In the genomic region with DNA sequence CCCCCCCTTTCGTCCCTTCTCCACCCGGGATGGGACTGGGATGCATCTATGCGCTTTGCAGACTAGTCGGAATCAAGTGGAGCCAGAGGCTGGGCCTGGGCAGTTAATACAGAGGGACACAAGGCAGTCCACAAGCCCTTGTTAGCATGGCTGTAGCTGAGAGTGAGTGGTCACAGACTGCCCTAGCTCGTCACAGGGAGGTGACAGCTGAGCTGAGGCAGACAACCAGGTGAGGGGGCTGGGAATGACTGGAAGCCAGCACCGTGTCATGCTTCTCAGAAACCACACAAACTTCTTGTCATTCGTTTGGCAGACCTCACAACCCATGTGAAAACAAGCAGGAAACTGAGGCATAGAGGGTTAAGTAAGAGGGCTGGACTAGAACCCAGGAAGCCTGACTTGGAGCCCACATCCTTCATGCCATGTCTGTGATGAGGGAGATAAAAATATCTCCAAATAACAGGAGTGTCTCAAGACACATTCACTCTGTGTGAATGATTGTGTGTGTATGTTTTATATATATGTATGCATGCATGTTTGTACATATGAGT, we compare ENCODE assay signal across 21 mouse cellular contexts. TPM values are rescaled to one million over a fixed set of nuclear protein-coding genes. Genes with fewer than 3 reads are reported as not detected.
DNase-seq lines count a peak whose midpoint lies in the region; ATAC-seq and TF ChIP-seq lines count a peak whose summit lies in the region.
"Had no signal": no experiment of that assay in that cellular context is flagged by ENCODE, and none has a peak within 500 bp of the region (broad histone marks: within the 10 kb centered on the region; RNA-seq: fewer than 3 reads in every experiment).

No protein-coding gene starts in this region.

- TF ChIP-seq EP300 in heart, adult 2 months (IDR thresholded peaks at IDR 0.05; ENCODE audit: insufficient read depth, low read depth, low read length), result no peak

- no peak overlapping the region for H3K4me3 ChIP-seq in heart, embryonic 13.5 days
- H3K4me3 ChIP-seq in heart, adult 2 months, result no peak overlapping the region
- no peak overlapping the region for H3K4me3 ChIP-seq in liver, embryonic 12.5 days
- no peak overlapping the region for H3K4me3 ChIP-seq in liver, embryonic 11.5 days (ENCODE audit: low read depth, low read length)
- H3K4me3 ChIP-seq: embryonic facial prominence, embryonic 12.5 days; forebrain, embryonic 15.5 days; hindbrain, embryonic 12.5 days had no signal

- WGBS in heart, embryonic 13.5 days, result 36% methylated on average over 7 of the region's 7 CpGs
- WGBS in heart, adult 2 months, result 64% methylated on average over 7 of the region's 7 CpGs
- WGBS in liver, embryonic 12.5 days (ENCODE audit: insufficient replicate concordance), result 61% methylated on average over 7 of the region's 7 CpGs
- 62% methylated on average over 7 of the region's 7 CpGs for WGBS in liver, embryonic 11.5 days

- intact Hi-C loops in heart, adult 2 months (cut with DNase I), result no loop called here

- no peaks in the 10 kb centered on the region for H3K9me3 ChIP-seq in heart, embryonic 13.5 days
- no peaks in the 10 kb centered on the region for H3K9me3 ChIP-seq in liver, embryonic 12.5 days (replicated peaks)
- no peaks in the 10 kb centered on the region for H3K9me3 ChIP-seq in liver, embryonic 11.5 days (ENCODE audit: control insufficient read depth, low read length)
- H3K9me3 ChIP-seq: embryonic facial prominence, embryonic 12.5 days; forebrain, embryonic 15.5 days; G1E; hindbrain, embryonic 12.5 days had no signal

- no peak for ATAC-seq in heart, embryonic 13.5 days (ENCODE audit: extremely low read depth, insufficient number of reproducible peaks, low FRiP score, low TSS enrichment)
- ATAC-seq in liver, embryonic 12.5 days, result 0 out of 2 replicates have a peak, but pooled peaks have one; percentile 8
- ATAC-seq in liver, embryonic 11.5 days (replicated peaks; ENCODE audit: low FRiP score), result no peak
- ATAC-seq in granulocyte monocyte progenitor cell, adult 5-6 weeks (replicated peaks; ENCODE audit: poor library complexity, severe bottlenecking), result no peak
- ATAC-seq: CD4-positive, CD25-positive, alpha-beta regulatory T cell, adult 4 months; forebrain, embryonic 15.5 days; hindbrain, embryonic 16.5 days; inflammation-experienced regulatory T-cells, adult 6 months; intestine, postnatal 0 days had no signal

- H3K27ac ChIP-seq in heart, embryonic 13.5 days (replicated peaks), result peak overlapping the region; percentile 51
- no peak overlapping the region for H3K27ac ChIP-seq in heart, adult 2 months
- H3K27ac ChIP-seq in liver, embryonic 12.5 days, result no peak overlapping the region
- H3K27ac ChIP-seq in liver, embryonic 11.5 days (ENCODE audit: low read depth, low read length), result no peak overlapping the region
- H3K27ac ChIP-seq: embryonic facial prominence, embryonic 12.5 days; forebrain, embryonic 15.5 days; hindbrain, embryonic 12.5 days had no signal

- no peaks in the 10 kb centered on the region for H3K79me2 ChIP-seq in heart, adult 2 months (replicated peaks; ENCODE audit: control insufficient read depth, insufficient read depth, low read length)

- H3K27me3 ChIP-seq in heart, embryonic 13.5 days (replicated peaks), result no peaks in the 10 kb centered on the region
- no peaks in the 10 kb centered on the region for H3K27me3 ChIP-seq in heart, adult 2 months (ENCODE audit: control insufficient read depth, insufficient read depth, low read length)
- H3K27me3 ChIP-seq in liver, embryonic 12.5 days (replicated peaks), result peaks cover 24% of the 10 kb centered on the region; the same call in 1 of the 2 replicates
- no peaks in the 10 kb centered on the region; the same call in 1 of the 2 replicates for H3K27me3 ChIP-seq in liver, embryonic 11.5 days (replicated peaks; ENCODE audit: control insufficient read depth, insufficient read depth, low read length)
- H3K27me3 ChIP-seq: embryonic facial prominence, embryonic 12.5 days had no signal

- H3K4me2 ChIP-seq in heart, embryonic 13.5 days, result no peak overlapping the region
- H3K4me2 ChIP-seq in liver, embryonic 12.5 days, result no peak overlapping the region
- no peak overlapping the region for H3K4me2 ChIP-seq in liver, embryonic 11.5 days
- H3K4me2 ChIP-seq: embryonic facial prominence, embryonic 12.5 days; forebrain, embryonic 15.5 days; hindbrain, embryonic 12.5 days had no signal

- no peaks in the 10 kb centered on the region for H3K36me3 ChIP-seq in heart, embryonic 13.5 days
- H3K36me3 ChIP-seq in heart, adult 2 months (ENCODE audit: control insufficient read depth, insufficient read depth, low read length), result no peaks in the 10 kb centered on the region
- H3K36me3 ChIP-seq in liver, embryonic 12.5 days, result no peaks in the 10 kb centered on the region
- no peaks in the 10 kb centered on the region for H3K36me3 ChIP-seq in liver, embryonic 11.5 days (ENCODE audit: control insufficient read depth, insufficient read depth, low read length)
- H3K36me3 ChIP-seq: embryonic facial prominence, embryonic 12.5 days; forebrain, embryonic 15.5 days; G1E; hindbrain, embryonic 12.5 days had no signal

- H3K4me1 ChIP-seq in heart, embryonic 13.5 days, result peaks cover 60% of the 10 kb centered on the region
- no peaks in the 10 kb centered on the region for H3K4me1 ChIP-seq in heart, adult 2 months (ENCODE audit: control insufficient read depth, insufficient read depth, low read length)
- peaks cover 5% of the 10 kb centered on the region; the same call in 1 of the 2 replicates for H3K4me1 ChIP-seq in liver, embryonic 12.5 days
- no peaks in the 10 kb centered on the region for H3K4me1 ChIP-seq in liver, embryonic 11.5 days (replicated peaks; ENCODE audit: control insufficient read depth, insufficient read depth, low read length)
- H3K4me1 ChIP-seq: forebrain, embryonic 15.5 days had no signal

- TF ChIP-seq POLR2A in heart, adult 2 months (IDR thresholded peaks at IDR 0.05; ENCODE audit: insufficient read depth, low read depth, low read length), result no peak

- TF ChIP-seq CTCF in heart, adult 2 months (IDR thresholded peaks at IDR 0.05), result no peak

- no peak overlapping the region for H3K9ac ChIP-seq in heart, embryonic 13.5 days
- no peak overlapping the region for H3K9ac ChIP-seq in heart, adult 2 months (ENCODE audit: low read depth, low read length)
- H3K9ac ChIP-seq in liver, embryonic 12.5 days, result no peak overlapping the region
- no peak overlapping the region for H3K9ac ChIP-seq in liver, embryonic 11.5 days (ENCODE audit: low read depth, low read length)
- H3K9ac ChIP-seq: embryonic facial prominence, embryonic 12.5 days; forebrain, embryonic 15.5 days; hindbrain, embryonic 12.5 days had no signal

- no peak for DNase-seq in heart, adult 2 months
- no peak for DNase-seq in liver, embryonic 11.5 days (ENCODE audit: low spot score)
- DNase-seq in heart, postnatal 4 days, result peak; percentile 22
- DNase-seq: adrenal gland, adult 8-10 months; adrenal gland, postnatal 36 days; B cell, adult 2 months; cerebellum, adult 8-10 months; cerebellum, postnatal 14 days; gastrocnemius, postnatal 36 days; kidney, adult 8-10 months had no signal

RNA-seq across cellular contexts. Expression of a gene that starts 10.8 kb away (rescaled TPM):
- polyA plus RNA-seq in heart, embryonic 13.5 days (2015; fragmentation: Nextera tagmentation; extraction: Ambion mirVana), result 11.1 and 12.5 TPM in 2 replicates
- total RNA-seq in heart, adult 2 months (2021), result under 1 TPM; 0.34 to 0.45 TPM
- 0.43 and 0.44 TPM in 2 replicates for polyA plus RNA-seq in heart, adult 2 months (2012; rRNA removed)
- polyA plus RNA-seq in liver, embryonic 12.5 days (2016; fragmentation: Nextera tagmentation; extraction: Ambion mirVana), result 2.6 and 5.0 TPM in 2 replicates
- 4.0 and 4.6 TPM in 2 replicates for polyA plus RNA-seq in liver, embryonic 11.5 days (2014; fragmentation: Nextera tagmentation; extraction: Ambion mirVana)
- total RNA-seq in heart, postnatal 4 days (2021), result 1 to 10 TPM; 1.8 to 2.5 TPM
- total RNA-seq in granulocyte monocyte progenitor cell, adult 5-6 weeks (2014; fragmentation: Nextera tagmentation), result not detected in 2 replicates
- total RNA-seq in granulocyte monocyte progenitor cell, adult 5-6 weeks (2017), result not detected in 2 replicates
- polyA plus RNA-seq: CD4-positive, CD25-positive, alpha-beta regulatory T cell, adult 4 months; G1E; inflammation-experienced regulatory T-cells, adult 6 months had no signal
